Mouse (Mus musculus) B cell, adult (primary cell): ENCODE results near the gene Olfr1338. TPM values are rescaled to one million over a fixed set of nuclear protein-coding genes. Genes with fewer than 3 reads are reported as not detected.

Experiments used
- total RNA-seq: library from RNA; stranded (reverse); gene quantifications from 4 replicates; pipeline ENCODE4 v1.2.4, GENCODE M21; 2023; ENCODE audit not compliant: inconsistent age

Olfr1338 gene
- not detected in 4 replicates for total RNA-seq

GRCm38 (mm10) chr4:118758637-118759036, at the start of gene Olfr1338:
TSS of gene Olfr1338 (minus strand) at chr4:118758737.

GRCm38 (mm10) chr4:118782486-118782885, 23.9 kb upstream of the Olfr1338 start, which contains the start of gene Olfr1337:
TSS of gene Olfr1337 (minus strand) at chr4:118782586.

DNA sequence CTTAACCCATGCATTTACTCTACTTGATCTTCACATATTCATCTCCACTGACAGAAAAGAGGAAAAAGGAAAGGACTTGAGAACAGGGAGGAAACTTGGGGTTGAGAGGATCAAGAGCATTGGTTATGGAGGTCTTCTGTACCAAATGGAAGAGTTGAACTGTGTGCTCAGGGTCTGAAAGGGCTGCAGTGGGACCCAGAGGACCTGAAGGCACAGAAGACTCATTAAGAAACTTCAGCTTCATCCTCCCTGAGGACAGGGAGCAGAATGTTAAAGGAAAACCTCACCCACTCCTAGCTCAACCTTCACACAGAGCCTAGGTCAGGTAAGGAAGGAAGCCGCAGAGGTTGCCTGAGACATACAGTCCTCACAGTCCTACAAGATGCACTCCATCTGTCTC, 26.7 kb downstream of the Olfr1338 start, which contains the start of gene Olfr1339:
TSS of gene Olfr1339 (plus strand) at position 301 of the 400 bp plus-strand sequence.

GRCm38 (mm10) chr4:118719838-118720237, 38.7 kb downstream of the Olfr1338 start, which contains the start of gene Olfr1340:
TSS of gene Olfr1340 (plus strand) at chr4:118720138.

DNA sequence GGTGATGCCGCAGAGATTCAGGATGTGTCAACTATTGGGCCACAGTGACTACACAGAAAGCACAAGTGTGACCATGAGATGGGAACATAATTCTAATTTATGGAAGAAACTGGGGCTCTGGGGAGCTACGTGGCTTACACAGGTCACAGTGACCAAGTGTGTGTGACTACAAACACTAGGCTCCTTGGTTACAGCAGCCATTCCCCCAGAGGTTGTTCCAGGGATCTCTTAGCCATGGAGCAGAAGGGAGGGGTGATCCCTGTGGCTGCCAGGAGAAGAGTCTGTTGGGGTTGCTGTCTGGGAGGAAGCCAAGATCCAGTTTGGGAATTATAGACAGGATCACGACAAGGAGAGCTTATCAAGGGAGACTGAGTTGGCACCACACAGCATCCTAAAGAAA, 55.3 kb downstream of the Olfr1338 start, which contains the start of gene Olfr1341:
TSS of gene Olfr1341 (plus strand) at position 301 of the 400 bp plus-strand sequence.

Other genes starting within 250 kb of the Olfr1338 start
- gene 2610528J11Rik, start 231.7 kb downstream of the Olfr1338 start, total RNA-seq = not detected in 4 replicates
- gene Tmem125, start 214.7 kb downstream of the Olfr1338 start, total RNA-seq = not detected in 4 replicates
- gene Cfap57, start 138.0 kb downstream of the Olfr1338 start, total RNA-seq = not detected in 4 replicates
- gene Ebna1bp2, start 137.9 kb downstream of the Olfr1338 start, total RNA-seq = 70.4 to 76.0 TPM (median 72.8 TPM) in 4 replicates
- not detected in 4 replicates for gene Olfr62, start 99.8 kb downstream of the Olfr1338 start, total RNA-seq
- gene Olfr1342, start 66.0 kb downstream of the Olfr1338 start, total RNA-seq = not detected in 4 replicates
- gene Olfr1341, start 55.2 kb downstream of the Olfr1338 start, total RNA-seq = not detected in 4 replicates
- not detected in 4 replicates for gene Olfr1340, start 38.6 kb downstream of the Olfr1338 start, total RNA-seq
- gene Olfr1339, start 26.6 kb downstream of the Olfr1338 start, total RNA-seq = not detected in 4 replicates
- not detected in 4 replicates for gene Olfr1337, start 23.8 kb upstream of the Olfr1338 start, total RNA-seq
- not detected in 4 replicates for gene Olfr1335, start 51.2 kb upstream of the Olfr1338 start, total RNA-seq
- gene Olfr1333, start 77.5 kb upstream of the Olfr1338 start, total RNA-seq = not detected in 4 replicates
- not detected in 4 replicates for gene Olfr1331, start 105.9 kb upstream of the Olfr1338 start, total RNA-seq
- not detected in 4 replicates for gene Olfr1330, start 129.9 kb upstream of the Olfr1338 start, total RNA-seq
- gene Olfr1329, start 158.7 kb upstream of the Olfr1338 start, total RNA-seq = not detected in 4 replicates
- not detected in 4 replicates for gene Olfr1328, start 179.9 kb upstream of the Olfr1338 start, total RNA-seq
- gene Lao1, start 202.8 kb upstream of the Olfr1338 start, total RNA-seq = not detected in 4 replicates